Mouse (Mus musculus) monocyte, adult 2 months (primary cell): ENCODE data around the gene Clba1.

Experiments used
- DNase-seq, 2 experiments: peaks; one replicate each; pipeline ENCODE4 v3.0.0; 2022; ENCODE audit warnings: low spot score in 2 of 2, low read depth in 1 of 2

The Clba1 gene

GRCm38 (mm10) chr12:112843803-112844202 is 35.1 kb downstream of the Clba1 start:
- DNase-seq = peak in 1 of 2 experiments; percentile 78

- no peak for DNase-seq
These were observed 39.1 kb downstream of the Clba1 start for GRCm38 (mm10) chr12:112847880-112848279.

GRCm38 (mm10) chr12:112849235-112850022 is 40.7 kb downstream of the Clba1 start:
- DNase-seq = no peak

GRCm38 (mm10) chr12:112850344-112850743 is 41.6 kb downstream of the Clba1 start:
- no peak for DNase-seq

GRCm38 (mm10) chr12:112851116-112851515 is 42.4 kb downstream of the Clba1 start:
- no peak for DNase-seq

GRCm38 (mm10) chr12:112853050-112853729 is 44.5 kb downstream of the Clba1 start:
- DNase-seq = no peak

GRCm38 (mm10) chr12:112854610-112855333 is 46.0 kb downstream of the Clba1 start:
- DNase-seq = no peak

GRCm38 (mm10) chr12:112856338-112856737 is 47.6 kb downstream of the Clba1 start:
- no peak for DNase-seq

GRCm38 (mm10) chr12:112857021-112857925 is 48.5 kb downstream of the Clba1 start:
- no peak for DNase-seq

GRCm38 (mm10) chr12:112858581-112859336 is 50.0 kb downstream of the Clba1 start:
- DNase-seq = no peak

GRCm38 (mm10) chr12:112859930-112860329 is 51.2 kb downstream of the Clba1 start:
- DNase-seq = peak in 1 of 2 experiments; percentile 48

- DNase-seq = peak in 1 of 2 experiments; percentile 83
These were observed 52.0 kb downstream of the Clba1 start for GRCm38 (mm10) chr12:112860765-112861164.

GRCm38 (mm10) chr12:112861911-112862321 is 53.2 kb downstream of the Clba1 start:
- DNase-seq = no peak

GRCm38 (mm10) chr12:112864804-112865203 is 56.1 kb downstream of the Clba1 start:
- DNase-seq = peak; percentile 63 to 70
